Mouse (Mus musculus) hindbrain, postnatal 0 days (tissue): ENCODE measurements at regions not wholly inside any gene's neighbourhood (a gene's known extent, or its start where the extent isn't known, plus 50 kb on each side); places are given as distances from the start of the nearest gene placed in this dataset.

ENCODE experiments used
- ATAC-seq: fragments of 200-750 bp; cut with Nextera tagmentation; 2 replicates; pipeline ENCODE4 v1.8.0; 2017; ENCODE audit warnings: mild to moderate bottlenecking, moderate TSS enrichment, moderate library complexity
- DNase-seq: peaks from one replicate; pipeline ENCODE4 v3.0.0-alpha.2; 2015; ENCODE audit warnings: low spot score
- H3K27ac ChIP-seq: fragments of 300-500 bp; sonication (generic); 2 replicates; pipeline ENCODE4 v1.5.1; 2014; ENCODE audit warnings: mild to moderate bottlenecking
- H3K27me3 ChIP-seq: fragments of 300-500 bp; sonication (generic); 2 replicates; pipeline ENCODE4 v1.6.1; 2014; ENCODE audit warnings: low read length, mixed read lengths; ENCODE audit not compliant: insufficient read depth
- H3K36me3 ChIP-seq: fragments of 300-500 bp; sonication (generic); 2 replicates; pipeline ENCODE4 v1.6.1; 2014; ENCODE audit warnings: low read length, mixed read lengths; ENCODE audit not compliant: insufficient read depth
- H3K4me1 ChIP-seq: fragments of 300-500 bp; sonication (generic); 2 replicates; pipeline ENCODE4 v1.6.1; 2014; ENCODE audit warnings: antibody characterized with exemption, low read length, mixed read lengths; ENCODE audit not compliant: insufficient read depth
- H3K4me2 ChIP-seq: fragments of 300-500 bp; sonication (generic); 2 replicates; pipeline ENCODE4 v1.6.1; 2014; ENCODE audit warnings: low read depth, mild to moderate bottlenecking, low read length, moderate library complexity, mixed read lengths
- H3K4me3 ChIP-seq: fragments of 300-500 bp; sonication (generic); 2 replicates; pipeline ENCODE4 v1.5.1; 2014; ENCODE audit warnings: low read length
- H3K9ac ChIP-seq: fragments of 300-500 bp; sonication (generic); replicated peaks from 2 replicates; pipeline ENCODE4 v1.6.1; 2014; ENCODE audit warnings: mild to moderate bottlenecking, low read length, moderate library complexity, mixed read lengths
- H3K9me3 ChIP-seq: fragments of 300-500 bp; sonication (generic); 2 replicates; pipeline ENCODE4 v1.6.1; 2016; ENCODE audit warnings: low read length, mixed read lengths
- CTCF ChIP-seq: IDR thresholded peaks from 2 replicates; pipeline ENCODE4 v1.5.1; 2016; ENCODE audit warnings: antibody characterized with exemption, control low read depth, low read depth
- WGBS: fragments of 180-500 bp; shearing (Covaris S2); extraction: QIAGEN DNeasy Blood & Tissue Kit; methylation state at CpG from one replicate; pipeline ENCODE4 v1.1.7; 2014; 5-methylcytosine and 5-hydroxymethylcytosine counted together

DNA sequence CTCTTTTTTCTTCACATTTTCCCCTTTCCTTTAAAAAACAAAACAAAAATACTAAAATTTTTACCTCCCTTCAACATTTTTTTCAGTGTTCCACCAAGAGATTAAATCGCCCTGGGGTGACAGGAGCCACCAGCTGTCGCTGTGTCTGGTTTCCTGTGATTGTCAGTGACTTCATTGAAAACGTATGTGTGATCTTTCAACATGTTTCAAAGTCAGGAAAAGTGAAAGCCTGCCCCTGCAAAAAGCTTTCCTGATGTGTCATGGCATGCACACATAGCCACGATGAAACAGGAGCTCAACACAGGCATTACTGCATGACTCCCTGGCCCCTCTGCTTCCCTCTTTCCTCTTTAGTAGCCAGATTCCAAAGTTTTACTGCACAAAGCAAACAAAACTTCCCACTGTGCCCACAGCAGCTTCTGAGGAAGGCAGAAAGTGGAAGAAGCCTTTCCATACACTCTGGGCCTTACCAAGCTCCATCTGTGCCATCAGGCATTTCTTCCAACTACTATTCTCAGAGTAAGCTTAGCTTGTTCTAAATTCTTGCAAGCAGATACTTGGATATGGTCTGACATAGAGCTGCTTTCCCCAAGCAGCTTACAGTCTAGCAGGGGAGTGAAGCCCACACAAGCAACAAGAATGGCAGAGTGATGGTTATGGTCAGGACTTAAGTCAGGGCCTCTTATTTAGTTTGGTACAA is 186.8 kb upstream of the A1bg start:
- DNase-seq (no peak), ATAC-seq (no peak)
- Histone ChIP-seq H3K4me2 (no peak overlapping the region), H3K27me3 (no peaks in the 10 kb centered on the region), H3K9ac (no peak overlapping the region), H3K27ac (no peak overlapping the region), H3K4me1 (no peaks in the 10 kb centered on the region), H3K4me3 (no peak overlapping the region), H3K9me3 (no peaks in the 10 kb centered on the region), H3K36me3 (no peaks in the 10 kb centered on the region)
- TF ChIP-seq CTCF = no peak
- WGBS = 32% methylated on average over 4 of the region's 4 CpGs

- DNase-seq (no peak), ATAC-seq (no peak)
- no peaks in the 10 kb centered on the region for H3K36me3 ChIP-seq
Measured at GRCm38 (mm10) chr15:61108957-61109356, 186.1 kb upstream of the A1bg start.

DNA sequence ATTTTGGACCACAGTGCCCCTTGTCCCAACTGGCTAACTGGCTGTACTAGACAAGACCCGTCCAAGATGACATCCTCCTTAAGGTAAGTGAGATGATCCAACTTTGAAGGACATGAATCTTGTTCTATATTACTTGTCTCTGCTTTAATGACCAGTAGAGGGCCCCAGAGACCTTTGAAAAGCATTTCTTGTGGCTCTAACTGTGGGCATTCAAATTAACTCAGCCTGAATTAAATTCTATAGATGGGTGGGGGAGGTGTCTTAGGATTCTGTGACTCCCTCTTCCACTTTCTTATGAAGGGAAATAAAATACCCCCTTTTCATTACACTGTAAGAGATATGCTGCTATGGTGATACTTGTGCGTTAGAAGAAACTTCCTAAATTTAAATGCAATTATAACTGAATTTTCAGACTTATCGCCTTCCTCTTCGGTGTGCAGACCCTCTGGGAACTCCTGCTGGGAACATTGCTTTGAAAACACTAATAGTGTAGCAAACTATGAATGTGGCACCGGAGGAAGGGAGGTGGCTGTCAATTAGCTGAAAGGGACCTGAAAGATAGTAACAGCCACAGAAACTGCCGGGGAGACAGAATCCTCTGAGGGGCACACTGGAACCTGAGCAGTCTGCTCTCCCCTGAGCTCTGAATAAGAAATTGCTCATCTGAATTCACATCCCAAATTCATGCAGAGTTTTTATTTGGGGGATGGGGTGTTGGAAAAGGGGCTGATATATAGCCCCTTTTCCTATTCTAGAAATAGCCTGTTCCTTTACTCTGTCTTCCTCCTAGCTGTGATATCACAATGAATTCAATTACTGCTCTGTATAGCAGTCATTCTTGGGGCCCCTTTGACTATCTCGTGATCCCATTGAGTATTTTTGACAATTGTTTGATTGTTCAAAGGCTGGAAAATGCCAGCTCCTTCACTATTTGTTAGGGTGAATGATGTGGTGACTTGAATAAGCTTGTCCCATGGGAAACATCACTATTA is 179.9 kb upstream of the A1bg start:
- H3K9ac ChIP-seq = no peak overlapping the region; the same call in 1 of the 2 replicates
- H3K4me2 ChIP-seq = peak overlapping the region; percentile 46
- H3K4me1 ChIP-seq = peaks cover 5% of the 10 kb centered on the region; the same call in 1 of the 2 replicates
- H3K4me3 ChIP-seq = peak overlapping the region; percentile 13; the same call in 1 of the 2 replicates
- DNase-seq (peak; percentile 91), ATAC-seq (peak; percentile 67)
- peak; percentile 79 for TF ChIP-seq CTCF
- no peak overlapping the region for H3K27ac ChIP-seq
- no peaks in the 10 kb centered on the region for H3K9me3 ChIP-seq
- H3K27me3 ChIP-seq = no peaks in the 10 kb centered on the region
- 12% methylated on average over 7 of the region's 7 CpGs for WGBS
- no peaks in the 10 kb centered on the region for H3K36me3 ChIP-seq

More at GRCm38 (mm10) chr15:61108957-61109356, 186.1 kb upstream of the A1bg start:
- Histone ChIP-seq H3K4me3 (no peak overlapping the region), H3K9ac (no peak overlapping the region), H3K4me1 (no peaks in the 10 kb centered on the region), H3K4me2 (no peak overlapping the region), H3K27me3 (no peaks in the 10 kb centered on the region), H3K9me3 (no peaks in the 10 kb centered on the region), H3K27ac (no peak overlapping the region)
- whole genome bisulfite sequencing = 47% methylated on average over 2 of the region's 2 CpGs
- no peak for TF ChIP-seq CTCF

GRCm38 (mm10) chr15:61100807-61101206 is 178.0 kb upstream of the A1bg start:
- no peaks in the 10 kb centered on the region for H3K9me3 ChIP-seq
- no peak overlapping the region for H3K4me3 ChIP-seq
- H3K36me3 ChIP-seq = no peaks in the 10 kb centered on the region
- H3K4me1 ChIP-seq = peaks cover 5% of the 10 kb centered on the region; the same call in 1 of the 2 replicates
- H3K27ac ChIP-seq = no peak overlapping the region
- no peak for TF ChIP-seq CTCF
- no peak for ATAC-seq
- WGBS = 69% methylated on average over 4 of the region's 4 CpGs
- no peak overlapping the region for H3K4me2 ChIP-seq
- no peaks in the 10 kb centered on the region for H3K27me3 ChIP-seq
- H3K9ac ChIP-seq = no peak overlapping the region
- no peak for DNase-seq

GRCm38 (mm10) chr15:61098968-61099367 is 176.2 kb upstream of the A1bg start:
- no peaks in the 10 kb centered on the region for H3K36me3 ChIP-seq
- ATAC-seq (no peak), DNase-seq (no peak)
- H3K4me1 ChIP-seq = peaks cover 5% of the 10 kb centered on the region; the same call in 1 of the 2 replicates
- no peak for TF ChIP-seq CTCF
- no peaks in the 10 kb centered on the region for H3K27me3 ChIP-seq
- H3K9ac ChIP-seq = no peak overlapping the region
- H3K27ac ChIP-seq = no peak overlapping the region
- 39% methylated on average over 1 of the region's 1 CpGs for WGBS
- H3K4me2 ChIP-seq = no peak overlapping the region
- no peak overlapping the region for H3K4me3 ChIP-seq
- no peaks in the 10 kb centered on the region for H3K9me3 ChIP-seq

GRCm38 (mm10) chr15:61098519-61098918 is 175.7 kb upstream of the A1bg start:
- no peak overlapping the region for H3K9ac ChIP-seq
- no peaks in the 10 kb centered on the region for H3K27me3 ChIP-seq
- peaks cover 5% of the 10 kb centered on the region; the same call in 1 of the 2 replicates for H3K4me1 ChIP-seq
- H3K27ac ChIP-seq = no peak overlapping the region
- H3K4me3 ChIP-seq = no peak overlapping the region
- no peak for TF ChIP-seq CTCF
- ATAC-seq (no peak), DNase-seq (no peak)
- no peaks in the 10 kb centered on the region for H3K9me3 ChIP-seq
- H3K4me2 ChIP-seq = no peak overlapping the region
- H3K36me3 ChIP-seq = no peaks in the 10 kb centered on the region
